32 mouse cellular contexts compared by ENCODE assay signal in the genomic region with DNA sequence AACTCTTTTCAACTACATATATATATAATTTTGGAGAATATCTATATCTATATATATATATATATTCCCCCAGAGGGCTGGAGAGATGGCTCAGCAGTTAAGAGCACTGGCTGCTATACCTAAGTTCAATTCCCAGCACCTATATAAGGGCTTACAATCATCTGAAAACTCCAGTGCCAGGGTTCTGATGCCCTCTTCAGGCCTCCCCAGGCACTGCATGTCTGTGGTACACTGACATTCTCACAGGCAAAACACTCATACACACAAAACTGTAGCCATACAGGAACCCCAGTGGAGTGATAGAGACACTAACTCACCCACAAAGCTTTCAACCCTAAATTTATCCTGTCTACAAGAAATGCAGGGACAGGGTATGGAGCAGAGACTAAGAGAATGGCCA.
DNase-seq lines count a peak whose midpoint lies in the region; ATAC-seq and TF ChIP-seq lines count a peak whose summit lies in the region.
"Had no signal": no experiment of that assay in that cellular context is flagged by ENCODE, and none has a peak within 500 bp of the region (broad histone marks: within the 10 kb centered on the region; RNA-seq: fewer than 3 reads in every experiment).

No protein-coding gene starts in this region.

- CTCF ChIA-PET in Patski (lab: Charles Lee): no interaction called here

- no peaks in the 10 kb centered on the region for H3K36me3 ChIP-seq in liver, postnatal 0 days (replicated peaks; ENCODE audit: insufficient read depth, low read length)
- no peaks in the 10 kb centered on the region for H3K36me3 ChIP-seq in liver, embryonic 11.5 days (ENCODE audit: control insufficient read depth, insufficient read depth, low read length)
- H3K36me3 ChIP-seq in ES-Bruce4 (ENCODE audit: control insufficient read depth, insufficient read depth, low read length, poor library complexity, severe bottlenecking): no peaks in the 10 kb centered on the region
- H3K36me3 ChIP-seq in forebrain, embryonic 14.5 days (ENCODE audit: control insufficient read depth, insufficient read depth, low read length): no peaks in the 10 kb centered on the region
- H3K36me3 ChIP-seq: embryonic facial prominence, embryonic 13.5 days; forebrain, embryonic 10.5 days; hindbrain, embryonic 13.5 days; liver, embryonic 15.5 days; lung, embryonic 15.5 days; midbrain, embryonic 10.5 days; neural tube, embryonic 13.5 days had no signal

- DNase-seq in liver, postnatal 0 days: no peak
- no peak for DNase-seq in liver, embryonic 11.5 days (ENCODE audit: low spot score)
- DNase-seq in Patski (ENCODE audit: low read depth, low spot score): no peak
- DNase-seq in forebrain, embryonic 14.5 days (ENCODE audit: low spot score): no peak
- no peak for DNase-seq in ovary, postnatal 36 days (ENCODE audit: low spot score)
- no peak for DNase-seq in adrenal gland, postnatal 10 days
- DNase-seq: adrenal gland, adult 8-10 months; cerebellum, adult 11 months; cerebellum, adult 9-10 months; cerebellum, postnatal 36 days; embryo, embryonic 11 days; gastrocnemius, adult 2 months; gastrocnemius, postnatal 36 days; heart, adult 18-20 months; heart, postnatal 36 days; kidney, adult 11 months; kidney, postnatal 36 days; layer of hippocampus, postnatal 36 days; left cerebral cortex, postnatal 4 days; retina, postnatal 1 day; right cerebral cortex, postnatal 14 days; thymus, postnatal 25 days had no signal

- POLR2A ChIA-PET in Patski (lab: Charles Lee): no interaction called here

- TF ChIP-seq POLR2A in ES-Bruce4 (IDR thresholded peaks at IDR 0.05; ENCODE audit: insufficient read depth, low read length): no peak

- no peak overlapping the region for H3K27ac ChIP-seq in liver, postnatal 0 days (ENCODE audit: low read depth)
- H3K27ac ChIP-seq in liver, embryonic 11.5 days (ENCODE audit: low read depth, low read length): no peak overlapping the region
- H3K27ac ChIP-seq in ES-Bruce4 (ENCODE audit: insufficient read depth, low read length): no peak overlapping the region
- no peak overlapping the region for H3K27ac ChIP-seq in forebrain, embryonic 14.5 days (ENCODE audit: low read depth, low read length)
- H3K27ac ChIP-seq: embryonic facial prominence, embryonic 13.5 days; forebrain, embryonic 10.5 days; gastrocnemius, adult 2 months; hindbrain, embryonic 13.5 days; liver, embryonic 15.5 days; lung, embryonic 15.5 days; midbrain, embryonic 10.5 days; neural tube, embryonic 13.5 days had no signal

- ATAC-seq in liver, postnatal 0 days: no peak
- ATAC-seq in liver, embryonic 11.5 days (replicated peaks; ENCODE audit: low FRiP score): no peak
- no peak for ATAC-seq in Patski
- ATAC-seq in forebrain, embryonic 14.5 days: no peak
- ATAC-seq: forebrain, embryonic 16.5 days had no signal

- no peak overlapping the region for H3K9ac ChIP-seq in liver, postnatal 0 days (replicated peaks)
- H3K9ac ChIP-seq in liver, embryonic 11.5 days (ENCODE audit: low read depth, low read length): no peak overlapping the region
- H3K9ac ChIP-seq in ES-Bruce4 (ENCODE audit: low read depth, poor library complexity, severe bottlenecking): no peak overlapping the region
- H3K9ac ChIP-seq in forebrain, embryonic 14.5 days (ENCODE audit: low read length): no peak overlapping the region
- H3K9ac ChIP-seq: embryonic facial prominence, embryonic 13.5 days; hindbrain, embryonic 13.5 days; liver, embryonic 15.5 days; lung, embryonic 15.5 days; neural tube, embryonic 13.5 days had no signal

- no peaks in the 10 kb centered on the region for H3K9me3 ChIP-seq in liver, postnatal 0 days (ENCODE audit: low read length)
- H3K9me3 ChIP-seq in liver, embryonic 11.5 days (ENCODE audit: control insufficient read depth, low read length): no peaks in the 10 kb centered on the region
- H3K9me3 ChIP-seq in ES-Bruce4 (replicated peaks; ENCODE audit: control insufficient read depth, insufficient read depth, low read length, poor library complexity, severe bottlenecking): no peaks in the 10 kb centered on the region
- no peaks in the 10 kb centered on the region for H3K9me3 ChIP-seq in forebrain, embryonic 14.5 days (replicated peaks; ENCODE audit: control insufficient read depth, low read length)
- H3K9me3 ChIP-seq: embryonic facial prominence, embryonic 13.5 days; forebrain, embryonic 10.5 days; liver, embryonic 15.5 days; lung, embryonic 15.5 days; midbrain, embryonic 10.5 days; neural tube, embryonic 13.5 days had no signal

- in situ Hi-C loops in Patski (cut with MboI; ENCODE audit: low pct_unique_long_range_greater_than_20kb): no loop called here

- no peaks in the 10 kb centered on the region for H3K27me3 ChIP-seq in liver, postnatal 0 days (ENCODE audit: insufficient read depth, low read length)
- H3K27me3 ChIP-seq in liver, embryonic 11.5 days (replicated peaks; ENCODE audit: control insufficient read depth, insufficient read depth, low read length): no peaks in the 10 kb centered on the region
- H3K27me3 ChIP-seq in ES-Bruce4 (ENCODE audit: control insufficient read depth, insufficient read depth, low read length, poor library complexity, severe bottlenecking): no peaks in the 10 kb centered on the region
- peaks cover 3% of the 10 kb centered on the region for H3K27me3 ChIP-seq in Patski
- H3K27me3 ChIP-seq in forebrain, embryonic 14.5 days (replicated peaks; ENCODE audit: control insufficient read depth, insufficient read depth, low read length): no peaks in the 10 kb centered on the region
- H3K27me3 ChIP-seq: embryonic facial prominence, embryonic 13.5 days; hindbrain, embryonic 13.5 days; liver, embryonic 15.5 days; lung, embryonic 15.5 days; neural tube, embryonic 13.5 days had no signal

- H3K4me3 ChIP-seq in liver, postnatal 0 days (ENCODE audit: low read depth, low read length): no peak overlapping the region
- no peak overlapping the region for H3K4me3 ChIP-seq in liver, embryonic 11.5 days (ENCODE audit: low read depth, low read length)
- no peak overlapping the region for H3K4me3 ChIP-seq in ES-Bruce4 (ENCODE audit: low read depth, low read length)
- no peak overlapping the region for H3K4me3 ChIP-seq in forebrain, embryonic 14.5 days (ENCODE audit: low read depth, low read length)
- H3K4me3 ChIP-seq: embryonic facial prominence, embryonic 13.5 days; forebrain, embryonic 10.5 days; gastrocnemius, adult 2 months; hindbrain, embryonic 13.5 days; liver, embryonic 15.5 days; lung, embryonic 15.5 days; midbrain, embryonic 10.5 days; neural tube, embryonic 13.5 days had no signal

- H3K4me1 ChIP-seq in liver, postnatal 0 days (ENCODE audit: insufficient read depth): no peaks in the 10 kb centered on the region
- H3K4me1 ChIP-seq in liver, embryonic 11.5 days (replicated peaks; ENCODE audit: control insufficient read depth, insufficient read depth, low read length): no peaks in the 10 kb centered on the region
- H3K4me1 ChIP-seq in ES-Bruce4 (ENCODE audit: control insufficient read depth, insufficient read depth, low read length): no peaks in the 10 kb centered on the region
- no peaks in the 10 kb centered on the region for H3K4me1 ChIP-seq in forebrain, embryonic 14.5 days (ENCODE audit: control insufficient read depth, insufficient read depth, low read length)
- H3K4me1 ChIP-seq: embryonic facial prominence, embryonic 13.5 days; forebrain, embryonic 10.5 days; hindbrain, embryonic 13.5 days; liver, embryonic 15.5 days; lung, embryonic 15.5 days; midbrain, embryonic 10.5 days; neural tube, embryonic 13.5 days had no signal

- no peak overlapping the region for H3K4me2 ChIP-seq in liver, postnatal 0 days (ENCODE audit: low read depth, low read length)
- H3K4me2 ChIP-seq in liver, embryonic 11.5 days: no peak overlapping the region
- no peak overlapping the region for H3K4me2 ChIP-seq in forebrain, embryonic 14.5 days (ENCODE audit: low read length)
- H3K4me2 ChIP-seq: embryonic facial prominence, embryonic 13.5 days; heart, embryonic 11.5 days; hindbrain, embryonic 13.5 days; liver, embryonic 15.5 days; lung, embryonic 15.5 days; neural tube, embryonic 13.5 days had no signal

- TF ChIP-seq CTCF in liver, postnatal 0 days (IDR thresholded peaks at IDR 0.05; ENCODE audit: low read depth): peak; percentile 14; the same call in 1 of the 2 replicates
- TF ChIP-seq CTCF in ES-Bruce4 (IDR thresholded peaks at IDR 0.05; ENCODE audit: low read depth, low read length) (peak; percentile 60), Patski (IDR thresholded peaks at IDR 0.05) (peak; percentile 48)

- TF ChIP-seq EP300 in liver, postnatal 0 days (IDR thresholded peaks at IDR 0.05; ENCODE audit: low read depth): no peak
- TF ChIP-seq EP300 in ES-Bruce4 (IDR thresholded peaks at IDR 0.05; ENCODE audit: insufficient read depth, low read depth, low read length): no peak
